Mouse (Mus musculus) central nervous system, embryonic 18 days (tissue): ENCODE results near the gene E130308A19Rik. TPM values are rescaled to one million over a fixed set of nuclear protein-coding genes. Genes with fewer than 3 reads are reported as not detected.

Source experiments
- polyA plus RNA-seq: library from polyadenylated mRNA; depleted of rRNA; stranded (reverse); fragments of >200 nt; gene quantifications from 2 replicates; pipeline ENCODE4 v1.2.3, GENCODE M21; 2012; rRNA removed

The E130308A19Rik gene
- 12.0 and 14.4 TPM in 2 replicates for polyA plus RNA-seq

DNA sequence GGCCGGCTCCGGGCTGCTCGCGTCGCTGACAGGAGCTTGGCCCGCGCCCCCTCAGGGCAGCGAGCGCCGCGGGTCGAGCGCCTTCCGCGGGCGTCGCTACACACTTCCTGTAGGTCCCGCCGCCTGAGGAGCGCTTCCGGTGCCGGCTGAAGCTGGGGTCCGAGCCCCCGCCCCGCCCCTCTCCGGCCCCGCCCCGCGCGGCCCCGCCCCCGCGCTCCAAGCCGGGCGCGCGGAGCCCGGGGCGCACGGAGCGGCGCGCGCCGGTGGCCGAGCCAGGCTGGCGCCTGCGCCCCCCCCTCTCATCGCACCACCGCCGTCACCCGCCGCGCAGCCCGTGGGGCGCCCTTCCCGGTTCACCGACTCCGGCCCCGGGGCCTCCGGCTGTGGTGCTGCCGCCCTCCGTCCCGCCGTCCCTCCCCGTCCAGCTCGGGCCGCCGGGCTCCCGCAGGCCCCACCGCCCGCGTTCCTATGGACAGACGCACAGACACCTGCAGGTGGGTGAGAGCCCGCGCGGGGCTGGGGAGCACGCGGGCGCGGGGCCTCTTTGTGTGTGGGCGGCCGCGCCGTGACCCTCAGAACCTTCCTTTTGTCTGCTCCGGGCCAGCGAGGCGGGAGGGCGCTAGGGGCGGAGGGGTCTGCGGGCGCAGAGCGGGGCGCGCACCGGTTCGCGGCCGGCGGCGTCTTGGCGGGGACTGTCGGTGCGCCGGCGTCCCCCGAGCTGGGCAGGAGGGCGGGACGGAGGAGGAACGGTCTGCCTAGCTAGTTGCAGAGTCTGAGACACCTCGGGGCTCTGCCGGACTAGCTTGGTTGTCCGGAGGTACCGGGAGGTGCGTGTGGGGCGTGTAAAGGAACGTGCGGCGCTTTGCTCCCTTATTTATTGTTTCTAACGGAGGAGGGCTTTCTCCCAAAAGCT lies at the start of gene E130308A19Rik:
Gene E130308A19Rik, plus strand, starts transcription at position 214 of the 913 bp plus-strand sequence.

DNA sequence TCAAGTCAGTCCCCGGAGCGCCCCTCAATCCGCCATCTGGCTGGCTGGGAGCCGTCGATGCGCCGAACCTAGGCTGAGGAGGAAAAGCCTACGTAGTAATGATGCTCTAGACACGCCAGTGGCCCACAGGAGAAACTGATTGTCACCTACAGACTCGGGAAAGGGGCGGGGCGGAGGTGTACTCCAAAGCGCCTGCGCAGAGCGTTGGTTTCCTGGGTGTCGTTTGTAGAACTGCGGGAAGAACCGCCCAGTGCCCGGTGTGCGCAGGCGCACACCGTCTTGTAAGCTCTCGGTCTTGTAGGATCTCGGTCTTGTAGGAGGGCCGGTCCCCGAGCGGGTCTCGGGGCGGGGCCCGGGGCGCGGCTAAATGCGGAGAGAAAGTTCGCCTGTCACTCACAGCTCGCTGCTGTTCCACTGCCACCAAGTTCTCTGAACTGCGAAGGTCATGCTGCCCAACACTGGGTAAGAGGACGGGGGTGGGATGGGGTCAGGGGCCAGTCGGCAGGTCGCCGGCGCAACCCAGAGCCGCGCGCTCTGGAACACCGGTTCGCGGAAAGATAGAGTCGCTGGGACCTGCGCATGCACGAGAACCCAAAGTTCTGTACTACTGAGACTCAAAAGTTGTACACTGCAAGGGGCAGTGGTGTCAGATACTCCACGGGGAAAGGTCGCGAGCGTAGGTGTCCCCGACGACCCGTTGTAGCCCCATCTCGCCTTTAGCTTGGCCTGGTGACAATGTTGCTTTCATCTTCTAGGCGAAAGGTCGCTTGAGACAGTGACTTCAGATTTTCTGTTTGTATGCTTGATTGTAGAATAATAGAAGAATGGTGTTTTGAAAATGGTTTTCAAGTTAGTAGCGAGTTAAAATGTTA lies 44.5 kb upstream of the E130308A19Rik start, which contains the start of gene Hsdl2:
Gene Hsdl2, plus strand, starts transcription at position 250 of the 872 bp plus-strand sequence.

DNA sequence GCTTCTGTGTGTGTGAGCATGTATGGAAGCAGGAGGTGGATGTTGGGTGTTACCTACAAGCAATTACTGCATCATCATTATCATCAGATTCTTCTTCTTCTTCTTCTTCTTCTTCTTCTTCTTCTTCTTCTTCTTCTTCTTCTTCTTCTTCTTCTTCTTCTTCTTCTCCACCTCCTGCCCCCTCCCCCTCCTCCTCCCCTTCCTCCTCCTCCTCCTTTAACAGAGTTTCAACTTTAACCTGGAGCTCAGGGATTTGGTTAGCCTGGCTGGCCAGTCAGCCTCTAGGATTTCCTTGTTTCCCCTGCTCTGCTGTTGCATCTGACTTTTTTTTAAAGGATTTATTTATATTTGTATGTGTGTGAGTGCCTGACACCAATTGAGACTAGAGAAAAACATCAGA lies 175.5 kb downstream of the E130308A19Rik start, which contains the start of gene Inip:
Gene Inip, minus strand, starts transcription at position 101 of the 400 bp plus-strand sequence.

DNA sequence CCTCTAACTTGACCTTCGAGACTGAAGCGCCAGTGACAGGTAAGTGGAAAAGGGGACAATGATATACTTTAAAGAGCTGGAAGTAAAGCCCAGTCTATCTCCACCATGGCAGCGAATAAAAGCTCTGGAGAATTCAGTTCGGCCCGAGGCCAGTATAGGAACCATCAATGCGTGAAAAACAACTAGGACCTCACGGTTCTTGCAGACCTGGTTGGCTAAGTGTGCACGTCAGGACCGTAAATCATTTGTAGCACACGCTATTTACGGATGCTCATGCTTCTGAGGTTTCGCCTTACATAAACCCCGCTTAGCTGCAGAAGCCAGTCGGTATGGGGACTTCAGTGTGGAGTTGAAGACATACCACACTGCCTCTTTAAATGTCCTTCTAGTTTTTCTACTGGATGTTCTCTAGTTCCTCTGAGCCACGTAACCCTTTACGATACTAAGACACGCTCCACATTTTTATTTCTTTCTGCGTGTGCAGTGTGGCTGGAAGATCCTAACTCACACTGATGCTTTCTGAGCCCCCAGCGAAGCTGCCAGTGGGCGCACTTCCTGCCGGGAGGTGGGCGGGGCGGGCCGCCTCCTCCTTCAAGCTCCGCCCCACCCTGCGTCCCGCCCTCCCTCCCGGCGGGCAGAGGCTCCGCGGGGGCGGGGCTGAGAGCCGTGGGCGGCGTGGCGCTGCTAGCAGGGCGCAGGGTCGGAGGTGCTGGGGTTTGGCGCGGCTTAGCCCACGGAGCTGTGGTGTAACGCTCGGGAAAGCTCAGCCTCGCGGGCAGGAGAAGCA lies 179.4 kb downstream of the E130308A19Rik start, which contains the start of gene Snx30:
Gene Snx30, plus strand, starts transcription at position 660 of the 787 bp plus-strand sequence.

Other genes starting within 250 kb of the E130308A19Rik start
- gene Susd1, start 187.6 kb upstream of the E130308A19Rik start, polyA plus RNA-seq = 5.5 TPM in 2 replicates
- gene Ptbp3, start 76.8 kb upstream of the E130308A19Rik start, polyA plus RNA-seq = 10.3 and 11.0 TPM in 2 replicates
- 19.2 and 25.1 TPM in 2 replicates for gene Hsdl2, start 44.6 kb upstream of the E130308A19Rik start, polyA plus RNA-seq
- 27.4 and 28.7 TPM in 2 replicates for gene Inip, start 175.4 kb downstream of the E130308A19Rik start, polyA plus RNA-seq
- 12.8 and 13.5 TPM in 2 replicates for gene Snx30, start 179.6 kb downstream of the E130308A19Rik start, polyA plus RNA-seq